Mouse (Mus musculus) hindbrain, embryonic 10.5 days (tissue): ENCODE measurements around the gene Odf2. TPM values are rescaled to one million over a fixed set of nuclear protein-coding genes. Genes with fewer than 3 reads are reported as not detected.

ENCODE experiments used
- DNase-seq: peaks from one replicate; pipeline ENCODE4 v3.0.0-alpha.2; 2017; ENCODE audit warnings: low spot score
- H3K27ac ChIP-seq: fragments of 300-500 bp; sonication (generic); 2 replicates; pipeline ENCODE4 v1.5.1; 2016; ENCODE audit warnings: mild to moderate bottlenecking, moderate library complexity
- H3K27me3 ChIP-seq: fragments of 300-500 bp; sonication (generic); 2 replicates; pipeline ENCODE4 v1.6.1; 2016; ENCODE audit warnings: mild to moderate bottlenecking; ENCODE audit not compliant: poor library complexity, insufficient read depth, severe bottlenecking
- H3K36me3 ChIP-seq: fragments of 300-500 bp; sonication (generic); 2 replicates; pipeline ENCODE4 v1.6.1; 2016; ENCODE audit warnings: mild to moderate bottlenecking, moderate library complexity
- H3K4me1 ChIP-seq: fragments of 300-500 bp; sonication (generic); replicated peaks from 2 replicates; pipeline ENCODE4 v1.6.1; 2016; ENCODE audit warnings: mild to moderate bottlenecking
- H3K4me3 ChIP-seq: fragments of 300-500 bp; sonication (generic); 2 replicates; pipeline ENCODE4 v1.5.1; 2016; ENCODE audit warnings: mild to moderate bottlenecking, moderate library complexity
- H3K9me3 ChIP-seq: fragments of 300-500 bp; sonication (generic); 2 replicates; pipeline ENCODE4 v1.6.1; 2016; ENCODE audit warnings: mild to moderate bottlenecking, moderate library complexity
- WGBS: fragments of 180-500 bp; shearing (Covaris S2); methylation state at CpG from one replicate; pipeline ENCODE4 v1.1.7; 2016; 5-methylcytosine and 5-hydroxymethylcytosine counted together
- polyA plus RNA-seq: library from polyadenylated mRNA; unstranded; fragments of >200 nt; fragmentation: Nextera tagmentation; extraction: Ambion mirVana; gene quantifications from 2 replicates; pipeline ENCODE4 v1.2.1, GENCODE M21; 2016

Odf2 gene
- polyA plus RNA-seq, 1 experiment from 2014 or later = 111 TPM

DNA sequence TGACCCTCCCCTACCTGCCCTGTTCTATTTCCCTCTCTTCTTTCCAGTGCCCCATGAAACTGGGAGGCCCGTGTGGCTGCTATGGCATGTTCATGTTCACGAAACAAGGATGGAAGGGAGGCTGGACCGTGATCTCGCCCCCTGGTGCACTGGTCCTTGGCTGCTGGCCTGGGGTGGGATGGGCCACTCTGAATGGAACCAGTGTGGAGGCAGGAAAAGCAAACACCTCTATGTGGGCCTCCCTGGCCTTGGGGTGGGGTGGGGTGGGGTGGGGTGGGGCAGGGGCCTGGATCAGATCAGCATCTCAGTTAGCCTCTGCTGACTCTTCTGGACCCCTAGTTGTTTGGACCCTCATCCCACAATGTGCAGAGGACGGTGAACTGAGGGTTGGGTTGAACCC is 35.3 kb upstream of the Odf2 start:
- Histone ChIP-seq H3K27me3 (peaks cover 12% of the 10 kb centered on the region; the same call in 1 of the 2 replicates), H3K4me3 (peak overlapping the region; percentile 31), H3K27ac (peak overlapping the region; percentile 100), H3K36me3 (no peaks in the 10 kb centered on the region), H3K4me1 (peaks cover 100% of the 10 kb centered on the region), H3K9me3 (no peaks in the 10 kb centered on the region)
- no peak for DNase-seq
- 40% methylated on average over 5 of the region's 5 CpGs for WGBS

DNA sequence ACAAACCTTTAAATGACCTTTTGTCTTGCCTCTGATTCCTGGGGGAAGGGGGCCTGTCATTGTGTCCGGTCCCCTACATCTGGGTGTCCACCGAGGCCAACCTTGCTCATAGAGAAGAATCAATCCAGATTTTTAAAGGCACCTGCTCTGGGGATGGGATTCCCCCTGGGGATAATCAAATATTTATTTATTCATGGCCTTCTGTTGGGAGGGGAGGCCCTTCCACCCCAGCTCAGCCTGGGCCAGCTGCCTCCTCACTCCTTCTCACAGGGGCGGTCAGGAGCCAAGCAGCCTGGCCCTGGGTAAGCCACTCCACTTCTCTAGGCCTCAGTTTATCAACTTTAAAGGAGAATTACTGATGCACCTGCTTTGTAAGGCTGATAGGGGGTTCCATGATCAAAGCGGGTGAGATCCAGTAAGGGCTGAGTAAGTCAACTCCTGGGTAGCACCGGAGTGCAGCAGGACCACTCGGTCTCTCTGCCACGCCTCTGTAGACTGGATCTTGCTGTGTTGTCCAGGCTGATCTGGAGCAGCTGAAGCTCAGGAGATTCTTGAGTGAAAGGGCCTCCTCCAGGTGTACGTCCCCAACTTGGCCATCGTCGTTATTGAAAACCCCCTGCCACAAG is 33.3 kb upstream of the Odf2 start:
- peak; percentile 63 for DNase-seq
- Histone ChIP-seq H3K27ac (peak overlapping the region; percentile 100), H3K4me1 (peaks cover 86% of the 10 kb centered on the region), H3K27me3 (peaks cover 12% of the 10 kb centered on the region; the same call in 1 of the 2 replicates), H3K4me3 (peak overlapping the region; percentile 33), H3K36me3 (no peaks in the 10 kb centered on the region), H3K9me3 (no peaks in the 10 kb centered on the region)
- WGBS = 45% methylated on average over 10 of the region's 10 CpGs

- Histone ChIP-seq H3K4me3 (peak overlapping the region; percentile 33), H3K36me3 (no peaks in the 10 kb centered on the region), H3K4me1 (peaks cover 77% of the 10 kb centered on the region), H3K27me3 (peaks cover 12% of the 10 kb centered on the region; the same call in 1 of the 2 replicates), H3K27ac (peak overlapping the region; percentile 100), H3K9me3 (no peaks in the 10 kb centered on the region)
- peak; percentile 91 for DNase-seq
- 13% methylated on average over 19 of the region's 19 CpGs for WGBS
These were observed 32.4 kb upstream of the Odf2 start for GRCm38 (mm10) chr2:29856451-29857260.

DNA sequence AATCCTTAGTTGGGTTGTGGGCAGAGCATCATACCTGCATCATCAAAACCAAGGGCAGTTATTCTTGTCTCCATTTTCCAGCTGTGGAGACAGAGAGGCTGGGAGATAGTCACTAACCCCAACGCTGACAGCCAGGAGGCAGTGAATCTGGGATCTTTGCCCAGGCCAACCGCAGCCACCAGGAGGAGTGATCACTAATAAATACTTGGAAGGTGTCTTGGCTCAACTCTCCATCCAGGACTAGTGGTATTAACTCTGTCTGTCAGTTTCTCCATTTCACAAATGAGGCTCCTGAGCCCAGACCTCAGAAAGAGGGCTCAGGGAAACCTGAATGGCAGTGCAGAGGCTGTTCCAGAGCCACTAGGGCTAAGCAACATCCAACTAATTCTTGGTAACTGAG is 31.7 kb upstream of the Odf2 start:
- Histone ChIP-seq H3K27me3 (peaks cover 12% of the 10 kb centered on the region; the same call in 1 of the 2 replicates), H3K9me3 (no peaks in the 10 kb centered on the region), H3K4me3 (peak overlapping the region; percentile 33), H3K27ac (peak overlapping the region; percentile 100), H3K36me3 (no peaks in the 10 kb centered on the region), H3K4me1 (peaks cover 70% of the 10 kb centered on the region)
- 41% methylated on average over 2 of the region's 2 CpGs for WGBS
- DNase-seq = no peak

GRCm38 (mm10) chr2:29857967-29858366 is 31.1 kb upstream of the Odf2 start:
- no peak for DNase-seq
- Histone ChIP-seq H3K4me3 (peak overlapping the region; percentile 11; the same call in 1 of the 2 replicates), H3K4me1 (peaks cover 64% of the 10 kb centered on the region), H3K36me3 (no peaks in the 10 kb centered on the region), H3K27me3 (peaks cover 12% of the 10 kb centered on the region; the same call in 1 of the 2 replicates), H3K9me3 (no peaks in the 10 kb centered on the region), H3K27ac (peak overlapping the region; percentile 100)
- WGBS = 52% methylated on average over 5 of the region's 5 CpGs

DNA sequence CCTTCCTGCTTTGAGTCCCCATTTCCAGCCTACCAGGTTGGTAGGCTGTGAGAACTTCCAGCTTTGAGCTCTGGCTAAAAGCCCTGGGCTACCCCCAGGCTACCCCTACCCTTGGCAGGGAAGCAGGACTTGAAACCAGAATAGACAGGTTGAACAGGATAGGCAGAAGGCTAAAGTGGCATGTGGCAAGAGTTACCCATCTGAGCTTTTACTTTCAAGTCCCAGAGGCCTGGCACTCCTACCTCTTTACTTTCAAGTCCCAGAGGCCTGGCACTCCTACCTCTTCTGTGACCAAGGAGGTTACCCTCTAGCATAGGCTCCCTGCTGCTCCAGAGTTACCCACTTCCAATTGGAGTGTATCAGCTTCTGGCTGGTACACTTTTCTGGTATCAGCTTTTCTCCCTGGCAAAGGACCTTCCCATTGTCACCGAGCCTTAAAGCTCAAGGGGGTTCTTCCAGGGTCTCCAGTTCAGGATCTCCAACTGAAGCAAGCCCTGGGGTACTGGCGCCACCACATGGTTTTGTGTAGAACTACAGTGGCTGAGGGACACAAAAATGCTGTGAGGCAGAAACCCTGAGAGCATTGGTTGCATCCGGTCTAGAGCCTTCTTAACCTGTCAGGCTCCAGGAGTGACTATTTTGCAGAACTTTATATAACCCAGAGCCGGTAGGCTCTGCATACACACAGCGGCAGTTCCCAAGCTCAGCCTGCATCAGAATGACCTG is 30.1 kb upstream of the Odf2 start:
- peaks cover 54% of the 10 kb centered on the region for H3K4me1 ChIP-seq
- no peaks in the 10 kb centered on the region for H3K9me3 ChIP-seq
- 10% methylated on average over 5 of the region's 5 CpGs for WGBS
- peaks cover 6% of the 10 kb centered on the region; the same call in 1 of the 2 replicates for H3K27me3 ChIP-seq
- H3K36me3 ChIP-seq = no peaks in the 10 kb centered on the region
- peak overlapping the region; percentile 100 for H3K27ac ChIP-seq
- DNase-seq = peak; percentile 88
- H3K4me3 ChIP-seq = peak overlapping the region; percentile 32

- no peak for DNase-seq
- Histone ChIP-seq H3K27ac (no peak overlapping the region), H3K36me3 (no peaks in the 10 kb centered on the region), H3K4me1 (peaks cover 30% of the 10 kb centered on the region), H3K27me3 (peaks cover 3% of the 10 kb centered on the region; the same call in 1 of the 2 replicates), H3K9me3 (no peaks in the 10 kb centered on the region), H3K4me3 (no peak overlapping the region)
- 86% methylated on average over 4 of the region's 4 CpGs for WGBS
These were observed 23.9 kb upstream of the Odf2 start for GRCm38 (mm10) chr2:29865125-29865524.

DNA sequence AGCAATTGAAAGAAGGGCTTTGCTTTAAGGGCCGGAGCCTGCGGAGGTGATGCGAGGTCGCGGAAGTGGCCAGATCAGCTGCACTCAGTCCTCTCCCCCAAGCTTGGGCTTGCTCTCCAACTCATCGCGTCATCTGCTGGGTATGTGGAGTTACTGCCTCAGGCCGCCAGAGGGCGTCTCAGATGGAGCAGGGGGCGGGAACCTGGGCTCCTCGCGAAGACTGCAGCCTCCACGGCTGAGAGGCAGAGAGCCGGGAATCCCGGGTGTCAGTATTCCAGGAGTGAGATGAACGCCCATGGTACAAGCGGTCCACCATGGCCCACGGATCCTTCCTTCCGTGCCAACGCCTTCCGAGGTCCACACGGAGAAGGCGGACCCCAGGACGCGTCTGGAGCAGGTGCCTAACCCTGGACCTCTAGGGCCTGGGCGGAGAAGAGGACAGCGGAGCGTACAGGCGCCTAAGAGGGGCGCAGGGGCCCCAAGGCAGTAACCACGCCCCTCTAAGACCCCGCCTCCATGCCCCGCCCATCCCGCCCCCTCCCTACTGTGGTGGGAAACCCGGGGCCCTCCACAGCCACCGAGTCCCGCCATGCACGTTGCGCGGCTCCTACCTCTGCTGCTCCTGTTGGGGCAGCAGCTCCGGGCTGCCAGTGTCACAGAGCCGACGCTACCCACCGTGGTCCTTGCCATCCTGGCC is 19.9 kb upstream of the Odf2 start, which contains the start of gene Cercam:
Gene Cercam (plus strand): TSS at position 216 of the 697 bp plus-strand sequence.
- Histone ChIP-seq H3K27ac (peak within 1 kb of the TSS; percentile 92), H3K4me3 (peak within 1 kb of the TSS; percentile 76), H3K9me3 (no peaks in the 10 kb centered on the region), H3K27me3 (peaks cover 3% of the 10 kb centered on the region; the same call in 1 of the 2 replicates), H3K36me3 (peaks cover 33% of the 10 kb centered on the region), H3K4me1 (peaks cover 41% of the 10 kb centered on the region)
- WGBS = under 1% methylated on average over 44 of the region's 44 CpGs
- peak; percentile 93 for DNase-seq

DNA sequence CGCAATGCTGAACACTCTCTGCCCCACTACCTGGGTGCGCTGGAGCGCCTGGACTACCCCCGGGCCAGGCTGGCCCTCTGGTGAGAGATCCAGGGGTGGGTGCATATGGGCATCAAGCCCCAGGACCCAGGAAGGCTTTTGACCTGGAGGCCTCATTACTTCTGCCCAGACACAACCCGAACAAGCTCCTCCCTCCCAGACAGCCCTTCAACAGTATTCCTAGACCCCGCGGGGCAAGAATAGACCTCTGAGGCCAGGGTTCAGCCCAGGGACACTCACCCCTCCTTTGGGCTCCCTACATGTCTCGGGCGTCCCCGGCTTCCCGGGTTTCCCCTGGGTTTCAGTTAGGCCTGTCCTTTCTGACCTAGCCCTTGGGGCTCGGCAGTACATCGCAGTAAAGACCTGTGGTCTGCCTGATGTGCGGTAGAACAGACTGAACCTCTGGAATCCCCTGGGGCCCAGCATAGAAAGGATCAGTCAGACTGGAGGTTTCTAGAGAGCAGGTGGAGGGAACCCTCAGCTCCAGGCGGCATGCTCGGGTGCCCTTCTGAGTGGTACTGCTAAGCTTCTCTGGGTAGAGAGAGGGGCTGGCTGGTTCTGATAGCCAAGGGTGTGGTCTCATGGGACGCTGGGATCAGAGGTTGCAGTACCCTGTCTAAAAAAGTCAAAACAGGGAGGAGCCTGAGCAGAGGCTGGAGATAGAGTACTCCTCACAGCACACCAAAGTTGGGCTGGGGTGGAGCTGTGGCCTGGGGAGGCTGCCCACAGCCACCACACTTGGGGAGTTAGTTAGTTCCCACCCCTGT is 19.2 kb upstream of the Odf2 start:
- DNase-seq = peak; percentile 51
- peaks cover 3% of the 10 kb centered on the region; the same call in 1 of the 2 replicates for H3K27me3 ChIP-seq
- 2% methylated on average over 17 of the region's 17 CpGs for WGBS

DNA sequence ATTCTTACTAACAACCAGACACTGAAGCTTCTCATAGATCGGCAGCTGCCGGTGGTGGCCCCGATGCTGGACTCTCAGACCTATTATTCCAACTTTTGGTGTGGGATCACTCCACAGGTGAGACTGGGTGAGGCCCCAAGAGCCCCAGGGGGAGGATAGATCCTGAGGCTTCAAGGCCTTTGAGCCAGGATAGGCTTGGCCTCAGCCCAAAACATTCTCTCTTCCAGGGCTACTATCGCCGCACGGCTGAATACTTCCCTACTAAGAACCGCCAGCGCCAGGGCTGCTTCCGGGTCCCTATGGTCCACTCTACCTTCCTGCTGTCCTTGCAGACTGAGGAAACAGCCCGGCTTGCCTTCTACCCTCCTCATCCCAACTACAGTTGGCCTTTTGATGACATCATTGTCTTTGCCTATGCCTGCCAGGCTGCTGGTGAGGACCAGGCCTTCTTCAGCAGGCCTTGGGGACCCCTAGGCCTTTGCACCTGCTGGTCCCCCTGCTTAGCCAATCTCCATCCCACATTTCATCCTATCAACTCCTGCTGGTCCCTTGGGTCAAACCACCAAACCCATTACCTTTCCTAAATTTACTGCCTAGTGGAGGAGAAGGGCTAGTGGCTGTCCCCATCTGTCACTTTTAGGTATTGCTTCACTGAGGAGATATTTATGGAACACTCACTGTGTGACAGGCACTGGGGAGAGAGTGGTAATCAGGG is 16.3 kb upstream of the Odf2 start:
- no peak overlapping the region for H3K27ac ChIP-seq
- H3K4me1 ChIP-seq = peaks cover 34% of the 10 kb centered on the region
- no peaks in the 10 kb centered on the region for H3K9me3 ChIP-seq
- WGBS = 92% methylated on average over 10 of the region's 10 CpGs
- H3K4me3 ChIP-seq = no peak overlapping the region
- H3K27me3 ChIP-seq = no peaks in the 10 kb centered on the region; the same call in 1 of the 2 replicates
- DNase-seq = no peak
- H3K36me3 ChIP-seq = peaks cover 67% of the 10 kb centered on the region

More for the DNA sequence above, 19.2 kb upstream of the Odf2 start:
- Histone ChIP-seq H3K4me3 (peak overlapping the region; percentile 76), H3K36me3 (peaks cover 40% of the 10 kb centered on the region), H3K4me1 (peaks cover 38% of the 10 kb centered on the region), H3K9me3 (no peaks in the 10 kb centered on the region), H3K27ac (peak overlapping the region; percentile 92)

DNA sequence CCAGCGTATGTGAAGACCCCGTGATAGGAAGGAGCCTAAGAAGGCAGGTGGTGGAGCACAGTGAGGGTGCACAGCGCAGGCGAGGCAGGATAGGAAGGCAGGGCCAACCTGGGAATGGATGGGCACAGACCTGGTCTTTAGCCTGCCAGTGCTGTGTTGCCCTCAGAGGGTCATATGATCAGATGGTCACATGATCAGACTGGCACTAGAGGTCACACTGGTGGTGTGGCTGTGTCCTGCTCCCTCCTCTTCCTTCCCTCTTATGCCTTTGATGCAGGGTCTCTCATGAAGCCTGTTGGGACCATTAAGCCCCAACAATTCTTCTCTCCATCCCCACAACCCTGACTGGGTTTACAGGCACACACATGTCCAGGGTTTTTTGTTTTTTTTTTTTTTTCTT is 15.2 kb upstream of the Odf2 start:
- H3K27ac ChIP-seq = no peak overlapping the region
- WGBS = 94% methylated on average over 4 of the region's 4 CpGs
- peaks cover 76% of the 10 kb centered on the region for H3K36me3 ChIP-seq
- peaks cover 32% of the 10 kb centered on the region for H3K4me1 ChIP-seq
- no peak overlapping the region for H3K4me3 ChIP-seq
- no peaks in the 10 kb centered on the region for H3K9me3 ChIP-seq
- H3K27me3 ChIP-seq = no peaks in the 10 kb centered on the region; the same call in 1 of the 2 replicates
- DNase-seq = no peak
